Mouse (Mus musculus): ENCODE data around the gene Rabep1.

The Rabep1 gene

GRCm38 (mm10) chr11:70898182-70898581 is 53.6 kb downstream of the Rabep1 start:
- WGBS, result 91% methylated on average over 5 of the region's 5 CpGs

GRCm38 (mm10) chr11:70906681-70907080 is 62.1 kb downstream of the Rabep1 start:
- whole genome bisulfite sequencing, result 52% methylated on average over 3 of the region's 3 CpGs

- 92% methylated on average over 3 of the region's 3 CpGs for WGBS
Observed at GRCm38 (mm10) chr11:70911323-70911722, 66.7 kb downstream of the Rabep1 start.

- WGBS, result 57% methylated on average over 1 of the region's 1 CpGs
Observed at GRCm38 (mm10) chr11:70911920-70912319, 67.3 kb downstream of the Rabep1 start.

GRCm38 (mm10) chr11:70917896-70918295 is 73.3 kb downstream of the Rabep1 start:
- WGBS, result 36% methylated on average over 2 of the region's 2 CpGs

- WGBS, result 95% methylated on average over 4 of the region's 4 CpGs
Observed at GRCm38 (mm10) chr11:70919524-70919923, 74.9 kb downstream of the Rabep1 start.

GRCm38 (mm10) chr11:70931461-70931860 is 86.9 kb downstream of the Rabep1 start:
- WGBS, result 83% methylated on average over 5 of the region's 5 CpGs

GRCm38 (mm10) chr11:70935316-70935715 is 90.7 kb downstream of the Rabep1 start:
- WGBS, result 81% methylated on average over 7 of the region's 7 CpGs

GRCm38 (mm10) chr11:70942596-70942995 is 98.0 kb downstream of the Rabep1 start:
- 45% methylated on average over 1 of the region's 1 CpGs for WGBS

- 68% methylated on average over 7 of the region's 7 CpGs for WGBS
Observed at GRCm38 (mm10) chr11:70943651-70944050, 99.1 kb downstream of the Rabep1 start.

GRCm38 (mm10) chr11:70944935-70945817 is 100.6 kb downstream of the Rabep1 start:
- WGBS, result 43% methylated on average over 4 of the region's 4 CpGs

- 93% methylated on average over 4 of the region's 4 CpGs for WGBS
Observed at GRCm38 (mm10) chr11:70954711-70955110, 110.1 kb downstream of the Rabep1 start.

- 58% methylated on average over 5 of the region's 5 CpGs for WGBS
Observed at GRCm38 (mm10) chr11:70960786-70961554, 116.4 kb downstream of the Rabep1 start.

GRCm38 (mm10) chr11:70964222-70964907 is 119.8 kb downstream of the Rabep1 start:
- WGBS, result 68% methylated on average over 4 of the region's 4 CpGs

- WGBS, result under 1% methylated on average over 25 of the region's 25 CpGs
Observed at GRCm38 (mm10) chr11:70969271-70969794, 124.8 kb downstream of the Rabep1 start.

GRCm38 (mm10) chr11:70969821-70970559 is 125.4 kb downstream of the Rabep1 start, which contains the start of the genes Nup88 and Rpain:
Gene Nup88, minus strand, starts transcription at chr11:70969973.
Gene Rpain, plus strand, starts transcription at chr11:70970213.
- under 1% methylated on average over 43 of the region's 43 CpGs for WGBS

- 11% methylated on average over 24 of the region's 24 CpGs for WGBS
Observed at GRCm38 (mm10) chr11:70970560-70971540, 126.3 kb downstream of the Rabep1 start.

- 65% methylated on average over 1 of the region's 1 CpGs for WGBS
Observed at GRCm38 (mm10) chr11:70972586-70972985, 128.0 kb downstream of the Rabep1 start.

GRCm38 (mm10) chr11:70973947-70974346 is 129.4 kb downstream of the Rabep1 start:
- WGBS, result 75% methylated on average over 4 of the region's 4 CpGs

GRCm38 (mm10) chr11:70975193-70975592 is 130.6 kb downstream of the Rabep1 start:
- WGBS, result 54% methylated on average over 2 of the region's 2 CpGs

All from cerebral cortex, adult 2 months (tissue).